Mouse (Mus musculus): ENCODE results near the gene Lypla2. TPM values are rescaled to one million over a fixed set of nuclear protein-coding genes. Genes with fewer than 3 reads are reported as not detected.

Lypla2 gene
- total RNA-seq (2023): 102 TPM

GRCm38 (mm10) chr4:135972556-135972906 is at the start of gene Lypla2:
Gene Lypla2, minus strand, starts transcription at chr4:135972626.

GRCm38 (mm10) chr4:136021549-136022047 is 49.2 kb upstream of the Lypla2 start, which contains the start of gene Eloa:
Gene Eloa, minus strand, starts transcription at chr4:136021763.

GRCm38 (mm10) chr4:135986943-135987710 is 14.7 kb upstream of the Lypla2 start, which contains the start of gene Pithd1:
Gene Pithd1, minus strand, starts transcription at chr4:135987264.

GRCm38 (mm10) chr4:135963457-135964193 is 8.8 kb downstream of the Lypla2 start, which contains the start of gene Gale:
Gene Gale, plus strand, starts transcription at chr4:135963727.

GRCm38 (mm10) chr4:135946278-135946658 is 26.2 kb downstream of the Lypla2 start, which contains the start of gene Hmgcl:
Gene Hmgcl, plus strand, starts transcription at chr4:135946448.

GRCm38 (mm10) chr4:135920304-135921241 is 51.9 kb downstream of the Lypla2 start, which contains the start of gene Fuca1:
Gene Fuca1, plus strand, starts transcription at chr4:135920735.

Other genes starting within 250 kb of the Lypla2 start
- gene Il22ra1, start 244.5 kb downstream of the Lypla2 start, total RNA-seq (2023): not detected
- gene Myom3, start 212.9 kb downstream of the Lypla2 start, total RNA-seq (2023): not detected
- gene Srsf10, start 116.9 kb downstream of the Lypla2 start, total RNA-seq (2023): 112 TPM
- 84.5 TPM for gene Pnrc2, start 98.8 kb downstream of the Lypla2 start, total RNA-seq (2023)
- gene Cnr2, start 77.2 kb downstream of the Lypla2 start, total RNA-seq (2023): 34.4 TPM
- 47.9 TPM for gene Fuca1, start 51.9 kb downstream of the Lypla2 start, total RNA-seq (2023)
- gene Hmgcl, start 26.2 kb downstream of the Lypla2 start, total RNA-seq (2023): 23.6 TPM
- 3.9 TPM for gene Gale, start 8.9 kb downstream of the Lypla2 start, total RNA-seq (2023)
- 33.2 TPM for gene Pithd1, start 14.6 kb upstream of the Lypla2 start, total RNA-seq (2023)
- gene Eloa, start 49.1 kb upstream of the Lypla2 start, total RNA-seq (2023): 37.6 TPM
- gene Rpl11, start 80.8 kb upstream of the Lypla2 start, total RNA-seq (2023): 1,297 TPM
- gene Id3, start 170.9 kb upstream of the Lypla2 start, total RNA-seq (2023): 24.1 TPM
- gene E2f2, start 199.8 kb upstream of the Lypla2 start, total RNA-seq (2023): 25.4 TPM
- 0.15 TPM for gene Asap3, start 233.7 kb upstream of the Lypla2 start, total RNA-seq (2023)

All from CD8-positive naive resting alpha-beta T cell, adult 57 days (primary cell).